Mouse (Mus musculus) E14TG2a.4 (cell line): ENCODE data around the gene Jam3.

ENCODE experiments used
- CTCF ChIP-seq: conservative IDR thresholded peaks from 2 replicates; pipeline ENCODE4 v1.5.1; 2014; ENCODE audit warnings: low read length
- NANOG ChIP-seq: IDR thresholded peaks from 2 replicates; pipeline ENCODE4 v1.6.1; 2014; ENCODE audit warnings: borderline replicate concordance, low read length, mixed read lengths
- POU5F1 ChIP-seq: IDR thresholded peaks from 2 replicates; pipeline ENCODE4 v1.6.1; 2014; ENCODE audit warnings: low read length, borderline replicate concordance

DNA sequence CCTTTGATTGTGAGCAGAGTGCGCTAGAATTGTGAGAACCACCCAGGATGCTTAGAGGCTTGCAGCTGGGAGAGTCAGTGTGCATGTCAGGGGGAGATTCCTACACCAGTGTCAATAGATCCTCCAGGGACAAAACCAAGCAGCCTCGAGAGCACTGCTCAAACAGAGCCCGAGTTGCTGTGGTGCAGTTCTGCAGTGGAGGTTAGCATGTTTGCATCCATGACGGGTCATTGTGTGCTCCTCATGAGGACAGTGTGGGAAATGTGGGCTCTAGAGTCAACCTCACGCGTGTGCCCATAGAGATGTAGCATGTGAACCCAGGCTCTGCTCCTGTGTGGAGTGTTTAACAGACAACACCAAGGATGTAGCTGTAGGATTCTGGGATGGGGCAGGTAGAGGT is 62.3 kb downstream of the Jam3 start:
- TF ChIP-seq CTCF (no peak), POU5F1 (no peak), NANOG (no peak)
